Comparison of ENCODE assay signal across 14 mouse cellular contexts in genomic region chr8:107123063-107123614, GRCm38 (mm10). TPM values are rescaled to one million over a fixed set of nuclear protein-coding genes. Genes with fewer than 3 reads are reported as not detected.
DNase-seq lines count a peak whose midpoint lies in the region; ATAC-seq and TF ChIP-seq lines count a peak whose summit lies in the region.
"Had no signal": no experiment of that assay in that cellular context is flagged by ENCODE, and none has a peak within 500 bp of the region (broad histone marks: within the 10 kb centered on the region; RNA-seq: fewer than 3 reads in every experiment).

No protein-coding gene starts in this region.

- H3K9me3 ChIP-seq in heart, embryonic 13.5 days, result no peaks in the 10 kb centered on the region
- H3K9me3 ChIP-seq in forebrain, embryonic 11.5 days (ENCODE audit: control insufficient read depth, low read length), result no peaks in the 10 kb centered on the region
- H3K9me3 ChIP-seq in intestine, embryonic 16.5 days (ENCODE audit: control insufficient read depth, low read length), result no peaks in the 10 kb centered on the region

- peak overlapping the region; percentile 30 for H3K27ac ChIP-seq in heart, embryonic 13.5 days (replicated peaks)
- H3K27ac ChIP-seq in forebrain, embryonic 11.5 days (ENCODE audit: low read depth, low read length), result peak overlapping the region; percentile 43
- H3K27ac ChIP-seq in intestine, embryonic 16.5 days (ENCODE audit: low read length), result no peak overlapping the region
- H3K27ac ChIP-seq: liver, embryonic 14.5 days had no signal

- 30% methylated on average over 9 of the region's 9 CpGs for WGBS in heart, embryonic 13.5 days
- WGBS in forebrain, embryonic 11.5 days, result 14% methylated on average over 9 of the region's 9 CpGs
- WGBS in intestine, embryonic 16.5 days, result 15% methylated on average over 9 of the region's 9 CpGs

- no peak for TF ChIP-seq CTCF in Patski (IDR thresholded peaks at IDR 0.05)

- H3K4me2 ChIP-seq in heart, embryonic 13.5 days, result no peak overlapping the region
- peak overlapping the region; percentile 11; the same call in 1 of the 2 replicates for H3K4me2 ChIP-seq in forebrain, embryonic 11.5 days (ENCODE audit: low read depth, low read length, severe bottlenecking)
- H3K4me2 ChIP-seq in intestine, embryonic 16.5 days (ENCODE audit: low read depth, low read length), result no peak overlapping the region

- no peaks in the 10 kb centered on the region for H3K36me3 ChIP-seq in heart, embryonic 13.5 days
- H3K36me3 ChIP-seq in forebrain, embryonic 11.5 days (ENCODE audit: control insufficient read depth, insufficient read depth, low read length), result no peaks in the 10 kb centered on the region
- H3K36me3 ChIP-seq in intestine, embryonic 16.5 days (ENCODE audit: control insufficient read depth, insufficient read depth, low read length), result 0 out of 2 replicates have a peak, but pooled peaks cover 2% of the 10 kb centered on the region

- H3K9ac ChIP-seq in heart, embryonic 13.5 days, result peak overlapping the region; percentile 12; the same call in 1 of the 2 replicates
- peak overlapping the region; percentile 29; the same call in 1 of the 2 replicates for H3K9ac ChIP-seq in forebrain, embryonic 11.5 days (ENCODE audit: low read length)
- H3K9ac ChIP-seq in intestine, embryonic 16.5 days (ENCODE audit: low read depth, low read length), result no peak overlapping the region
- H3K9ac ChIP-seq: liver, embryonic 14.5 days had no signal

- intact Hi-C loops in heart, postnatal 14 days (cut with DNase I), result no loop called here

- peaks cover 30% of the 10 kb centered on the region for H3K4me1 ChIP-seq in heart, embryonic 13.5 days
- H3K4me1 ChIP-seq in forebrain, embryonic 11.5 days (replicated peaks; ENCODE audit: control insufficient read depth, insufficient read depth, low read length), result peaks cover 3% of the 10 kb centered on the region
- peaks cover 27% of the 10 kb centered on the region for H3K4me1 ChIP-seq in intestine, embryonic 16.5 days (ENCODE audit: control insufficient read depth, insufficient read depth, low read length)

- in situ Hi-C loops in Patski (cut with MboI; ENCODE audit: low pct_unique_long_range_greater_than_20kb), result no loop called here

- H3K4me3 ChIP-seq in heart, embryonic 13.5 days, result no peak overlapping the region
- no peak overlapping the region for H3K4me3 ChIP-seq in forebrain, embryonic 11.5 days (ENCODE audit: low read depth, low read length)
- H3K4me3 ChIP-seq in intestine, embryonic 16.5 days (ENCODE audit: low read length), result no peak overlapping the region

- POLR2A ChIA-PET in Patski (lab: Charles Lee), result interaction anchor here (0.6 to 1.0 kb wide), 3 partner anchors 25 to 826 kb away, joined by 3 to 5 read pairs (median 3); partner anchors contain the start of gene Nfat5

- DNase-seq in heart, postnatal 14 days, result no peak
- DNase-seq in Patski (ENCODE audit: low read depth, low spot score), result peak; percentile 44
- peak; percentile 73 for DNase-seq in forebrain, embryonic 11.5 days (ENCODE audit: low spot score)
- peak; percentile 60 for DNase-seq in kidney, postnatal 14 days
- no peak for DNase-seq in right cerebral cortex, postnatal 14 days
- DNase-seq in heart, postnatal 4 days, result no peak
- DNase-seq: adrenal gland, adult 8-10 months had no signal

- no peak for ATAC-seq in heart, embryonic 13.5 days (ENCODE audit: extremely low read depth, insufficient number of reproducible peaks, low FRiP score, low TSS enrichment)
- ATAC-seq in Patski, result peak; percentile 58
- ATAC-seq in forebrain, embryonic 11.5 days (replicated peaks; ENCODE audit: low FRiP score), result peak; percentile 79
- no peak for ATAC-seq in intestine, embryonic 16.5 days

- H3K27me3 ChIP-seq in heart, embryonic 13.5 days (replicated peaks), result no peaks in the 10 kb centered on the region
- H3K27me3 ChIP-seq in Patski, result no peaks in the 10 kb centered on the region
- no peaks in the 10 kb centered on the region for H3K27me3 ChIP-seq in forebrain, embryonic 11.5 days (ENCODE audit: control insufficient read depth, insufficient read depth, low read length)
- H3K27me3 ChIP-seq in intestine, embryonic 16.5 days (replicated peaks; ENCODE audit: control insufficient read depth, insufficient read depth, low read length), result no peaks in the 10 kb centered on the region

- CTCF ChIA-PET in Patski (lab: Charles Lee), result interaction anchor here (0.8 to 1.8 kb wide), 4 partner anchors 16 to 64 kb away, joined by 3 to 4 read pairs (median 4); no protein-coding TSS in a partner anchor

RNA-seq across cellular contexts. Expression of gene Terf2, which starts 26.8 kb away (rescaled TPM):
- polyA plus RNA-seq in heart, embryonic 13.5 days (2015; fragmentation: Nextera tagmentation; extraction: Ambion mirVana), result 9.9 and 10.7 TPM in 2 replicates
- total RNA-seq in heart, postnatal 14 days (2021), result 10 to 100 TPM; 14.4 to 15.0 TPM
- 25.3 TPM for polyA plus RNA-seq in Patski (2021)
- 15.9 and 18.3 TPM in 2 replicates for polyA plus RNA-seq in forebrain, embryonic 11.5 days (2014; fragmentation: Nextera tagmentation; extraction: Ambion mirVana)
- total RNA-seq in heart, postnatal 4 days (2021), result 10 to 100 TPM; 20.2 to 25.1 TPM
- polyA plus RNA-seq in intestine, embryonic 16.5 days (2015; fragmentation: Nextera tagmentation; extraction: Ambion mirVana), result 12.4 and 12.5 TPM in 2 replicates

RNA-seq across cellular contexts. Expression of gene Cyb5b, which starts 27.3 kb away (rescaled TPM):
- 58.9 and 60.2 TPM in 2 replicates for polyA plus RNA-seq in heart, embryonic 13.5 days (2015; fragmentation: Nextera tagmentation; extraction: Ambion mirVana)
- total RNA-seq in heart, postnatal 14 days (2021), result 10 to 100 TPM; 35.0 to 39.5 TPM
- 136 TPM for polyA plus RNA-seq in Patski (2021)
- polyA plus RNA-seq in forebrain, embryonic 11.5 days (2014; fragmentation: Nextera tagmentation; extraction: Ambion mirVana), result 168 and 173 TPM in 2 replicates
- 10 to 100 TPM; 55.6 to 59.6 TPM for total RNA-seq in heart, postnatal 4 days (2021)
- 155 and 177 TPM in 2 replicates for polyA plus RNA-seq in intestine, embryonic 16.5 days (2015; fragmentation: Nextera tagmentation; extraction: Ambion mirVana)

RNA-seq across cellular contexts. Expression of gene Tmed6, which starts 57.7 kb away (rescaled TPM):
- polyA plus RNA-seq in heart, embryonic 13.5 days (2015; fragmentation: Nextera tagmentation; extraction: Ambion mirVana), result 0.41 TPM in 1 of 2 replicates, not detected in the other
- total RNA-seq in heart, postnatal 14 days (2021), result not detected
- polyA plus RNA-seq in Patski (2021), result 0.42 TPM
- polyA plus RNA-seq in forebrain, embryonic 11.5 days (2014; fragmentation: Nextera tagmentation; extraction: Ambion mirVana), result not detected in 2 replicates
- total RNA-seq in heart, postnatal 4 days (2021), result not detected
- 52.3 and 60.5 TPM in 2 replicates for polyA plus RNA-seq in intestine, embryonic 16.5 days (2015; fragmentation: Nextera tagmentation; extraction: Ambion mirVana)
- total RNA-seq: adrenal gland, adult 8-10 months; left cerebral cortex, adult 8-10 months; megakaryocyte-erythroid progenitor cell, adult 5-6 weeks; MEL had no signal
- polyA plus RNA-seq: heart, embryonic 14.5 days had no signal

Comparison
In these comparisons a context has a peak if more than half of its experiments do, and no peak if none do; other contexts are left out.
1. ATAC-seq: peak in Patski (single experiment) and forebrain, embryonic 11.5 days (single experiment); none in heart, embryonic 13.5 days (single experiment) and intestine, embryonic 16.5 days (single experiment).
2. DNase-seq: peak in Patski (single experiment), forebrain, embryonic 11.5 days (single experiment) and kidney, postnatal 14 days (single experiment); none in heart, postnatal 14 days (0 of 2), right cerebral cortex, postnatal 14 days (single experiment) and heart, postnatal 4 days (single experiment).
3. RNA of gene Tmed6, which starts 57.7 kb away (polyA plus RNA-seq): 52.3 to 60.5 TPM in intestine, embryonic 16.5 days; 0.42 TPM in Patski (single experiment), 0.41 TPM in heart, embryonic 13.5 days and not detected in forebrain, embryonic 11.5 days; every median in the first group is over 10 times any median in the second.